Mouse (Mus musculus): ENCODE measurements at regions not wholly inside any gene's neighbourhood (a gene's known extent, or its start where the extent isn't known, plus 50 kb on each side); places are given as distances from the start of the nearest gene placed in this dataset.

DNA sequence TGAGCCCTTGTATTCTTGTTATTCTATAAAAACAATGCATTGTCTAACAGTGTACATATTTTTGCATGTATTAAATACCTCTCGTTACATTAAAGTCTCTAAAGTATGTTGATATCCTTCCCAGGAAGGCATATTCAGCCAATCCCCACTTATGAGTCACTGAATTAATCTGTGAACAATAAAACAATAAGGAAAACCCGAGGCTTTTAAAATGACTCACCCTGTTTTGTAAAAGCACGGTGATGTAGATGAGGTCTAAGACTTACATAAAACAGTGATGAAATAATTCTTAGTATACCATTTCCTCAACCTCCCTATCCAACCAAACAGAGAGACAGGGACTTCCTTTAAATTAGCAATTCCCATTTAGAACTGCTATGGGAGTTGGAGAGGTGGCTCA is 95.8 kb downstream of the Asb7 start:
- DNase-seq (ENCODE audit: low read depth): no peak

DNA sequence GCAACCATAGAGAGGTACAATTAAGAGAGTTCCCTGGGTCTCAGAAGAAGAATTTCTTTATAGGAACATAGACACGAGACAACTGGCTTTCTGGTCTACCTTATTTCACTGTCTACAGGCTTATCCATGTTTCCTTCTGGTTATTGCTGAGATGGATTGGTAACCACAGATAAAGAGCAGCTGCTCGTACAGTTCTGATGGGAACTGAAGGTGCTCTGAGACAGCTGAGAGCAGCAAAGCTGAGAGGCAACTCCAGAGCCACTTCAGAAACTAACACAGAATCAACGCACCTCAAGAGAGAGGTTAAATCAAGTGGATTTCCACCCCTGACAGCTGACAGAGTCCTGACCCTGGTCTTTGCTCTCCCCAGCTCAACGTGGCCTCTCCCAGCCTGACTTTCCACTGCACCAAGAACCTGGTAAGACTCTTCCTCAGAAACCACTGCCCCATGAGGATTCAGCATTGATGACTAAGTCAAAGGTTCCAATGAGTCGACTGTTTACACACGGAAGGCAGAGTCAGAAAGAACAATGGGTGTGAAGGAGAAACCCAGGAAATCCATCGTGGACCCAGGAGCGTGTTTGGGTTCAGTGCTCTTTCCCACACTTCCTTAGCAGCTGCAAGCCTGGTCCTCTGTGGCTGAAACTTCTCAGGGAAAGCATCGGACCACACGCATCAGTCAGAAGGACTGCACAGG is 97.7 kb downstream of the Asb7 start:
- no peak for DNase-seq (ENCODE audit: low read depth)

GRCm38 (mm10) chr7:66586511-66586910 is 102.9 kb downstream of the Asb7 start:
- DNase-seq (ENCODE audit: low read depth): no peak

GRCm38 (mm10) chr7:66580687-66581151 is 108.7 kb downstream of the Asb7 start:
- no peak for DNase-seq (ENCODE audit: low read depth)

GRCm38 (mm10) chr7:66576261-66576660 is 113.1 kb downstream of the Asb7 start:
- no peak for DNase-seq (ENCODE audit: low read depth)

- no peak for DNase-seq (ENCODE audit: low read depth)
Measured at GRCm38 (mm10) chr7:66571451-66571850, 117.9 kb downstream of the Asb7 start.

DNA sequence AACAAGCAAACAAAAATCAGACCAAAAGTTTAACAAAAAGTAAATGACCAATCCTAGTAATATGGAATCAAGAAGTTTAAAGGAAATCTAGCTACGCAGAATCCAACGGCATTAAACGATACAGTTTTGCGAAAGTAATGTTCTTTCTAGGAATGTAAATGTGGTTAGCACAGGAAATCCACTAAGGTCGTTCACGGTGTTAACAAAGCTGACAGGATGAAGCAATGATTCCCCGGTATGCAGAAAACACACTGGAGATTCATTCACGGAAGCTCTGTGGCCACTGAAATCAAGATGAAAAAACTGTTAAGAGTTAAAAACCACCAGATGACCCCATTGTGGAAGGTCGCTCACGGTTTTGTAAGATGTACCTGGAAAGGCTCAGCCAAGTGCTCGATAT is 120.4 kb upstream of the Aldh1a3 start:
- DNase-seq (ENCODE audit: low read depth): peak; percentile 4

DNA sequence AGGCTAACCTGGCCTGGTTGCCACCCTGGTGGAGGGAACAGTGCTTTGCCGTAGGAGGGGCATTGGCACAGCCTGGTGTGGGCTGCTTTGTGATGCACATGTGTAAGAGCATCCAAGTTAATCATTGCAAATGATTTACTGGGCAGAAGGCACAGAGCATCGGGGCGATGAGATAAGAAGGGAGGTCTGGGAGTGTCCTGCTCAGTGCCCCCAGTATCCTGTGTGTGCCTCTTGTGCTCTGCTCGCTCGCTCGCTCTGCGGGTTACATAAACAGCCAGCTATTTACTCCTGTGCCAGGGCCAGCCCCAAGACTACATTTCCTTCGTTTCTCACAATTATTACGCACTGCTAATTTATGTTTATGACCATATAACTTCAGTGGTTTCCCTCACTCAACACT is 117.9 kb upstream of the Aldh1a3 start:
- no peak for DNase-seq (ENCODE audit: low read depth)

DNA sequence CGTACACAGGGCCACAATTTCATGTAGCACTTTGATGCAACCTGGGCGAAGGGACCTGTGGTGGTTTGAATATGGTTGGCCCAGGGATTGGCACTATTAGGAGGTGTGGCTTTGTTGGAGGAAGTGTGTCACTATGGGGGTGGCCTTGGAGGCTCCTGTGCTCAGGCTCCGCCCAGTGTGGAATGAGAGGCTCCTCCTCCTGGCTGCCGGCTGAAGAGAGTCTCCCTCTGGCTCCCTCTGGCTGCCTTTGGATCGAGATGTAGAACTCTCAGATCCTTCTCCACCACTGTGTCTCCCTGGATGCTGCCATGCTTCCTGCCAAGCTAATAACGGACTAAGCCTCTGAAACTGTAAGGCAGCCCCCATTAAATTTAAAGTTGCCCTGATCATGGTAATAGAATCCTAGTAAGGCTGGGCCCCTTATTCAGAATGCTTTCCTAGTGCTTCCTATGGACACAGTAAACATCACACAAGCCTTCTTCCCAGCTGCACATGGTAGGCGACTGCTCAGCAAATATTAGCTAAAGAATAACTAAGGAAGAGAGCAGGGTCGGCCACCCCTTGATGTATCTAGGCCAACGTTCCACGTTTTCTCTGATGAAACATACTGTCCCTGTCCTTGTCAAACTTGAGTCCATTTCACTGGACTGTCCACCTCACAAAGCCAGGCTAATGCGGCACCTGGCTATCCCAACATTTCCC is 117.2 kb upstream of the Aldh1a3 start:
- no peak for DNase-seq (ENCODE audit: low read depth)

DNA sequence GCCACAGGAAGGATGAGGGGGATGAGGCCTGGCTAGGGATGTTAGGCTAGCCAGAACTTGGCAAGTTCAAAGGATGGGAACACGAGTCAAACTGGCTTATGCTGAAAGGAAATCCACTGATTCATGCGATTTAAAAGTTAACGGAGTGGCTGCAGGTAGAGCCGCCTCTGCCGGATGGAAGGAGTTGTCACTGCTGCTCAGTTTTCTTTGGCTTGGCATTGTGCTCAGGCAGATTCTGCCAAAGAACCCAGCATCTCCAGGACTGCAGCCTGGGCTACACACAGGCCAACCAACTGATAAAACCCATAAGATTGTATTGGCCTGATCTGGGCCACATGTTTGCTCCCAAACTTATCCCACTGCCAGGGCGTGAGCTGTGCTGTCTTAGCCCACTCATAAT is 105.3 kb upstream of the Aldh1a3 start:
- DNase-seq (ENCODE audit: low read depth): no peak

- DNase-seq (ENCODE audit: low read depth): no peak
Measured at GRCm38 (mm10) chr7:66532048-66532447, 104.7 kb upstream of the Aldh1a3 start.

DNA sequence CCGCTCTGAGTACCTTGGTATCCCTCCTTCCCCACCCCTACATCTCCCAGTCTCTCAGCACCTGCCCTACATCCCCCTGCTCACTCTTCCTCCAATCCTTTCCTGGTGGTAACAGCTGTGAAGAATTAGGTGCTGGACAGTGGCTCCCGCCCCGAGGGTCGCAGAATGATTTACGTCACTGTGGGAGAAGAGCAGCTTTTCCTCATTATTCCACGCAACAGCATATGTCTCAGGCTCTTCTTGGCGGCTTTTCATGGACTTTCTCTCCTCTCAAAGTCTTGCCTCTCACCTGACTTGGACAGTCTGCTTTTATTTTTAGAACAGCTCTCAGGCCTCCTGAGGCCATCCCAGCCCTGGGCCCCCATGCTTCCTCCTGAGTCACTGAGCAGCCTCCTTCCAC is 103.8 kb upstream of the Aldh1a3 start:
- DNase-seq (ENCODE audit: low read depth): no peak

GRCm38 (mm10) chr7:66528881-66529280 is 101.6 kb upstream of the Aldh1a3 start:
- DNase-seq (ENCODE audit: low read depth): no peak

DNA sequence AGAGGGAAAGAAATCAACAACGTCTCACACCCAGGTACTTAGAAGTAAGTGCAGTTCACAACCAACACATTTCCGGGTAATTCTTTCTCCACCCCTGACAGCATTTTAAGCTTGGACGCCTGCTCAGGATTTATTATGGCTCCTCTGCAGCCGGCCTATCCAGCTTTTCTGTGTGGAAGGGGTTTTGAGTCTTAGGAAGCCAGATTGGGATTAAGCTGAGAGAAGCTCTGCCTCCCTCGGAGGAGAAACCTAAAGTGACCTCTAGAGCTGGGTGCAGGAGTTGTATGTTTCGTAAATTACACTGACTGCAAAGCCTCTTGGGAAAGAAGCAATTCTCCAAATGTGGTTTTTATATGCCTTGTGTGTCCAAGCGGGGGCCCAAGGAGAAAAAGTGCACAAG is 96.6 kb upstream of the Aldh1a3 start:
- DNase-seq (ENCODE audit: low read depth): no peak

- DNase-seq (ENCODE audit: low read depth): no peak
Measured at GRCm38 (mm10) chr7:66521522-66521921, 94.2 kb upstream of the Aldh1a3 start.

GRCm38 (mm10) chr7:66516143-66516542 is 88.8 kb upstream of the Aldh1a3 start:
- DNase-seq (ENCODE audit: low read depth): no peak

DNA sequence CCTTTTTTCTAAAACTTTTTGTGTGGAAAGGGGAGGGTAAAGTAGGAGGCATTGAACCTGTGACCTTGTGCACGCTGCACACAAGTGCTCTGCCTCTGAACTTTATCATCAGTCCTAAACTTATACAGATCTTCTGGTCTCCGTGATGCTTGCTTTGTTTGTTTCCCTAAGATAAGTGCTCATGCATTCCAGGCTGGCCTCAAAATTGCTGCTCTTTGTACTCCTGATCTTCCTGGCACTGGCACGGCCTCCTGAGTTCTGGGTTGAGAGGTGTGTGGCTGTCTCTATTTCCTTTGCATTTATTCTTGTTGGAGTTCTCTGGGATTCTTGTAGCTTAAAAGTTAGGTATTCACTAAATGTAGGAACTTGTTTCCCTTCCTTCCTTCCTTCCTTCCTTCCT is 86.1 kb upstream of the Aldh1a3 start:
- no peak for DNase-seq (ENCODE audit: low read depth)

DNA sequence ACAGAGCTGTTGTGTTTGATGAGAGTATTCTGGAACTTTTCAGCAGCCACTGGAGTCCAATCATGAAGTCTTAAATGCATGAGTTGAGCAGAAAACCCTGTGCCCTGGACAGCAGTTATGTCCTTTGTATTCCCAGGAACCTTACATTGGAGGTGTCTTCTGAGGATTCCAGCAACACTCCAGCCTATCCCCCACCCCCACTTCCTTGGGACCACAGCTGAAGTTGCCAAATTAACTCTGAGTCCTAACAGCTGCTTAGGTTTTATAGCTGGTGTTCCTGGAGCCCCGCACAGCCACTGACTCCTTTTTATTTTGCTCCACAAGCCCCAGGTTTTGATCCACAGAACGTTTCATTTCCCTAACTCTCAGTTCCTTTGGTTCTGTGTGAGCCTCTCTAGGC is 78.4 kb upstream of the Aldh1a3 start:
- DNase-seq (ENCODE audit: low read depth): no peak

- no peak for DNase-seq (ENCODE audit: low read depth)
Measured at GRCm38 (mm10) chr7:66504519-66504918, 77.2 kb upstream of the Aldh1a3 start.

DNA sequence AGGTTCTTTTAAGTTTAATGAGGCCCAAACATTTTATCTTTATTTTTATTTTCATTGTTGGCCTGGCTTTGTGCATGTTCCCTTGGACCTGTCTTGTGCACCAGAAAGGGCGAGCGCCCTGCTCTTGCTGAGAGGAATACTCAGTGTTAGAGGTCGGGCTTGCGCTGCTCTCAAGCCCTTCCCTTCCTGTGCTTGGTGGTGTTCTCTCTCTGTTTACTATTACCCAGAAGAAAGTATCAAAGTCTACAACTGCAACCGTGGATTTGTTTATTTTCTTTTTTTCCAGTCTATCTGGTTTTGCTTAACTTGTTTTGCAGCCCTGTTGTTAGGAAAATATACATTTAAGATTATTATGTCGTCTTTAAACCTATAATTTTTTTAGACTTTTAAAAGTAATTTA is 74.1 kb upstream of the Aldh1a3 start:
- no peak for DNase-seq (ENCODE audit: low read depth)

DNA sequence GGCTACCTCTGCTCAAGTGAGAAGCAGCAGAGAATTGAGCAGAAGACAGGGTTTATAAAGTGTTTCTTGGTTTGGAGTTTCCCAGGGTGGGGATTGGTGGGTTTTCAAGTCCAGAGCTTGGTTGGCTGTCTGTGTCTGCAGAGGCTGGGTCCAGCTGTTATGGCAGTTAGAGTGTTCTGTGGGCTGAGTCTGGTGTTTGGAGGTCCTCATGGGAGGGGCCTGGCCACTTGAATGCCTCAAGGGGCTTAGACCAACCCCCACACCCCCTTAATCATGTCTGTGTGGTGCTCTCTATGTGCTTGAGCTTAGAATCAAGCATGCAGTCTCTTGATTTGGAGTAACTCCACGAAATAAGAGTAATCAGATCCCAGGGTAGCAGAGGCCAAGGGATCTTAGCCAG is 70.2 kb upstream of the Aldh1a3 start:
- no peak for DNase-seq (ENCODE audit: low read depth)

DNA sequence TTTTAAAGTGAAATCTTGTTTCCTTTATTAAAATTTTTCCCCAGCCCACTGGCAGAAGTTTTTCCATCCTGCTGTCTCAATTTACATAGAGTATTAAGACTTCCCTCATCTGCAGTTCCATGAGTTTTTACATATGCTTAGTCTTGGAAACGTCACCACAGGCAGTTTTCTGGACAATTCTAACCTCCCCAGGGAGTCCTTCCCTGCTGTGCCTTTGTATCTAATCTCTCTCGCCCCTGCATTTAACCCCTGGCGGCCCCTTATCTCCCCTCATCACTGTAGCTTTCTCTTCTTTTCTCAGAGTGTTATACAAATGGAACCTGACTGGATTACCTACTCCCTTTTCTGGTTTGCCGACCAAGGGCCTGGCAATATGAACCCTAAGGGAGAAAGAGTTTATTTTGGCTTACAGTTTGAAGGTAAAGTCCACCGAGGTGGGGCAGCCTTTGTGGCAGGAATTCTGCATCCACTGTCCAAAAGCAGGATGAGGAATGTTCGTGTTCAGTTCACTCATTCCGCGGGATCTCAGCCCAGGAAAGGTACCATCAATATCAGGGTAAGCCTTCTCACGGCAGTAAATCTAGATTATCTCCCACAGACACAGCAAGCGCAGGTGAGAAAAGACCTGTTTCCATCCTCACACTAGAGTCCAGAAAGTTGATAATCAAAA is 66.0 kb upstream of the Aldh1a3 start:
- DNase-seq (ENCODE audit: low read depth): no peak

DNA sequence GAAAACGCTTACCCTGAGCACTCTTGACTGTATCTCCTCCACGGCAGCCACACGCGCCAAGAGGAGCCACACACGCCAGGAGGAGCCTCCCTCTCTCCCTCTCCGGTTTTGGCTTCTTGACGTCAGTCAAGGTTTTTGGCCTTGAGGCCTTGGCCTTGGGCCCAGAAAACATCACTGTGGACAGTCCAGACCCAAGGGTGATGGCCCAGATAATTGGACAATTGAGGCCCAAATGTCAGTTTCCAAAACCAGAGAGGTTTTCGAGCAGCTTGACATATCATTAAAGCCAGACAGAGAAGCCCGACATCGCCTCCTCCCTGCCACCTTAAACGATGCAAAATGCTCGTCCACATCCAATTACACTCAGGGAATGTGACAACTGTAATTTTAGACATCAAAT is 65.4 kb upstream of the Aldh1a3 start:
- DNase-seq (ENCODE audit: low read depth): no peak

Data from induced T-regulatory cell, adult 2 months (primary cell).